Mouse (Mus musculus) testis, adult 2 months (tissue): Measurements from ENCODE around the gene Lgsn.

ENCODE experiments used
- CTCF ChIP-seq: fragments of 200-500 bp; IDR thresholded peaks from 2 replicates; pipeline ENCODE4 v1.5.1; 2012; ENCODE audit warnings: low read depth, mild to moderate bottlenecking, inconsistent platforms, low read length, moderate library complexity; ENCODE audit not compliant: control insufficient read depth, insufficient read depth, insufficient replicate concordance
- POLR2A ChIP-seq: fragments of 200-500 bp; IDR thresholded peaks from 2 replicates; pipeline ENCODE4 v1.6.1; 2012; ENCODE audit warnings: low read depth, mild to moderate bottlenecking, inconsistent platforms, low read length, moderate library complexity; ENCODE audit not compliant: control insufficient read depth

GRCm38 (mm10) chr1:31153793-31154349, 22.3 kb upstream of the Lgsn start:
- TF ChIP-seq CTCF, result peak; percentile 30; the same call in 1 of the 2 replicates
- no peak for TF ChIP-seq POLR2A
